Mouse (Mus musculus) ES-E14 (cell line): ENCODE data around the gene Srrm3.

Experiments used
- CHD2 ChIP-seq: IDR thresholded peaks from 2 replicates; pipeline ENCODE4 v1.6.1; 2014; ENCODE audit warnings: mild to moderate bottlenecking, low read depth, low read length, inconsistent platforms
- HCFC1 ChIP-seq: IDR thresholded peaks from 2 replicates; pipeline ENCODE4 v1.6.1; 2012; ENCODE audit warnings: low read length, inconsistent platforms, borderline replicate concordance; ENCODE audit not compliant: insufficient read depth
- MAFK ChIP-seq: IDR thresholded peaks from 2 replicates; pipeline ENCODE4 v1.6.1; 2014; ENCODE audit warnings: mild to moderate bottlenecking, low read depth, low read length, inconsistent platforms; ENCODE audit not compliant: insufficient read depth
- ZNF384 ChIP-seq: IDR thresholded peaks from 2 replicates; pipeline ENCODE4 v1.6.1; 2012; ENCODE audit warnings: low read depth, low read length, inconsistent platforms

GRCm38 (mm10) chr5:135855156-135855555, 48.5 kb downstream of the Srrm3 start:
- TF ChIP-seq MAFK (no peak), HCFC1 (no peak), ZNF384 (no peak), CHD2 (no peak)
